Mouse (Mus musculus): ENCODE measurements around the gene Psmb9. TPM values are rescaled to one million over a fixed set of nuclear protein-coding genes. Genes with fewer than 3 reads are reported as not detected.

Psmb9 gene
- polyA plus RNA-seq, 1 experiment from 2014 or later = 1.2 TPM

DNA sequence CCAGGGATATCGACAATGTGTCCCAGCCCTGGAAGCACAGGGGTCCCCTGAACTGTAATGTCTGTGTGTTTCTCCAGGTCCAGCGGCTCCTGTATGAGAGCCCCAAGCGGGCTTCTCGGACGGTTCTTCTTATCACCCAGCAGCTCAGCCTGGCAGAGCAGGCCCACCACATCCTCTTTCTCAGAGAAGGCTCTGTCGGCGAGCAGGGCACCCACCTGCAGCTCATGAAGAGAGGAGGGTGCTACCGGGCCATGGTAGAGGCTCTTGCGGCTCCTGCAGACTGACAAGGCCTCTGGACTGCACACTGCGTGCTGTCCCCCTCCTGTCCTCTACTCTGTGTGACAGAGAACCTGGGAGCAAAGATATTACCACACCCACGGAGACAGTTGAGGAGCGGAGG lies 8.9 kb upstream of the Psmb9 start:
- H3K4me1 ChIP-seq (replicated peaks) = peaks cover 17% of the 10 kb centered on the region
- H3K4me3 ChIP-seq = peak overlapping the region; percentile 43; the same call in 1 of the 2 replicates
- no peak overlapping the region for H3K27ac ChIP-seq (replicated peaks)
- H3K36me3 ChIP-seq = no peaks in the 10 kb centered on the region
- H3K9ac ChIP-seq = no peak overlapping the region
- ATAC-seq (ENCODE audit: low read depth) = no peak
- peaks cover 97% of the 10 kb centered on the region for H3K27me3 ChIP-seq
- H3K9me3 ChIP-seq = no peaks in the 10 kb centered on the region
- H3K4me2 ChIP-seq = peak overlapping the region; percentile 71
- 34% methylated on average over 12 of the region's 12 CpGs for WGBS

DNA sequence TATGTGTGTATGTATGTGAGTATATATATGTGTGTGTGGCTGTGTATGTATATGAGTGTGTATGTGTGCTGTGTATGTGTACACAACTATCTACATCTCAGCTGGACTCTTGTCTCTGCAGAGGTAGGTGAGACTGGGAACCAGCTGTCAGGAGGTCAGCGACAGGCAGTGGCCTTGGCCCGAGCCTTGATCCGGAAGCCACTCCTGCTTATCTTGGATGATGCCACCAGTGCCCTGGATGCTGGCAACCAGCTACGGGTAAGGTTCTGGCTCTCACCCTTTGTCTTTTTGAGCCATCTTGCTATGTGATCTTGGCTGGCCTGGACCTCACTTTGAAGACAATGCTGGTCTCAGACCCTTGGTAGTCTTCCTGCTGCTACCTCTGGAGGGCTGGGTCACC lies 7.2 kb upstream of the Psmb9 start:
- Histone ChIP-seq H3K4me2 (no peak overlapping the region), H3K27ac (replicated peaks) (no peak overlapping the region), H3K36me3 (no peaks in the 10 kb centered on the region), H3K4me3 (no peak overlapping the region), H3K4me1 (replicated peaks) (peaks cover 17% of the 10 kb centered on the region), H3K27me3 (peaks cover 98% of the 10 kb centered on the region), H3K9me3 (no peaks in the 10 kb centered on the region), H3K9ac (no peak overlapping the region)
- WGBS = 89% methylated on average over 4 of the region's 4 CpGs
- no peak for ATAC-seq (ENCODE audit: low read depth)

DNA sequence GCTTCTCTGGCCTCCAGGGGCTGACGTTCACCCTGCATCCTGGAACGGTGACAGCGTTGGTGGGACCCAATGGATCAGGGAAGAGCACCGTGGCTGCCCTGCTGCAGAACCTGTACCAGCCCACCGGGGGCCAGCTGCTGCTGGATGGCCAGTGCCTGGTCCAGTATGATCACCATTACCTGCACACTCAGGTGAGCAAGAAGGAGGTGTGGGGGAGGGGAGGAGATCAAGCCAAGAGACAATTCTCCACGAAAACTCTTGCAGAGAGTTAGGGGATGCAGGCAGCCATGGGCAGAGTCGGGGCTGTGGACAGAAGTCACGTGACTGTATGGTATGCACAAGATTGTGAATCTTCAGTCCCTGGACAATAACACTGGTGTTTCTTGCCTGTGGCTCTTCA lies 5.9 kb upstream of the Psmb9 start:
- Histone ChIP-seq H3K27me3 (peaks cover 98% of the 10 kb centered on the region), H3K9me3 (no peaks in the 10 kb centered on the region), H3K4me2 (no peak overlapping the region), H3K36me3 (no peaks in the 10 kb centered on the region), H3K9ac (no peak overlapping the region), H3K27ac (replicated peaks) (no peak overlapping the region), H3K4me1 (replicated peaks) (peaks cover 16% of the 10 kb centered on the region), H3K4me3 (no peak overlapping the region)
- WGBS = 57% methylated on average over 8 of the region's 8 CpGs
- ATAC-seq (ENCODE audit: low read depth) = no peak

DNA sequence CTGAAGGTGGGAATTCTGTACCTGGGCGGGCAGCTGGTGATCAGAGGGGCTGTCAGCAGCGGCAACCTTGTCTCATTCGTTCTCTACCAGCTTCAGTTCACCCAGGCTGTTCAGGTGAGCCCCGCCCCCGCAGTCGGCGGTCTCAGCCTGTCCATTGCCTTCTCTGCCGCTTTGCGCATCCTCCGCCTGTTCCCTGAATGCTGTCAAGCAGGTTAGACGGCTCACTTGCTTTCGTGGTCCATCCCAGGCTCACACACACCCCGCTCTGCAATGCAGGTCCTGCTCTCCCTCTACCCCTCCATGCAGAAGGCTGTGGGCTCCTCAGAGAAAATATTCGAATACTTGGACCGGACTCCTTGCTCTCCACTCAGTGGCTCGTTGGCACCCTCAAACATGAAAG lies 5.3 kb upstream of the Psmb9 start:
- 24% methylated on average over 16 of the region's 16 CpGs for WGBS
- Histone ChIP-seq H3K4me1 (replicated peaks) (peaks cover 15% of the 10 kb centered on the region), H3K9me3 (no peaks in the 10 kb centered on the region), H3K9ac (no peak overlapping the region), H3K27me3 (peaks cover 97% of the 10 kb centered on the region), H3K4me2 (no peak overlapping the region), H3K36me3 (no peaks in the 10 kb centered on the region), H3K27ac (replicated peaks) (no peak overlapping the region), H3K4me3 (no peak overlapping the region)
- ATAC-seq (ENCODE audit: low read depth) = no peak

DNA sequence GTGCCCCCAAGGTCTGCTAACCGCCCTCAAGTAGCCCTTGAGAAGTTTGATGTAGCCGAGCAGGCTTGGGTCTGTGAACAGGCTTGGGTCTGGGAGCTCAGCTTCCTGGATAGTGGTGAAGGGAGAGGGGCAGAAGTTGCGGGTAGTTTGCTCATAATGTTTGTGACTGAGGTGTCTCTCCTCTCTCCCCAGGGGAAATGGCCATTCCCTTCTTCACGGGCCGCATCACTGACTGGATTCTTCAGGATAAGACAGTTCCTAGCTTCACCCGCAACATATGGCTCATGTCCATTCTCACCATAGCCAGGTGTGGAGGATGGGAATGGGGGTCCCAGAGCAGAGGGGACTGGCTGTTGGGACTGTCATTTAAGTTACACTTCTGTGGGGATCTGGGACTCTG lies 1.4 kb upstream of the Psmb9 start:
- H3K9ac ChIP-seq = no peak overlapping the region
- H3K36me3 ChIP-seq = no peaks in the 10 kb centered on the region
- H3K27ac ChIP-seq (replicated peaks) = no peak overlapping the region
- no peak overlapping the region for H3K4me3 ChIP-seq
- H3K4me2 ChIP-seq = no peak overlapping the region
- 67% methylated on average over 6 of the region's 6 CpGs for WGBS
- no peaks in the 10 kb centered on the region for H3K9me3 ChIP-seq
- peaks cover 95% of the 10 kb centered on the region for H3K27me3 ChIP-seq
- H3K4me1 ChIP-seq (replicated peaks) = peaks cover 18% of the 10 kb centered on the region
- no peak for ATAC-seq (ENCODE audit: low read depth)

DNA sequence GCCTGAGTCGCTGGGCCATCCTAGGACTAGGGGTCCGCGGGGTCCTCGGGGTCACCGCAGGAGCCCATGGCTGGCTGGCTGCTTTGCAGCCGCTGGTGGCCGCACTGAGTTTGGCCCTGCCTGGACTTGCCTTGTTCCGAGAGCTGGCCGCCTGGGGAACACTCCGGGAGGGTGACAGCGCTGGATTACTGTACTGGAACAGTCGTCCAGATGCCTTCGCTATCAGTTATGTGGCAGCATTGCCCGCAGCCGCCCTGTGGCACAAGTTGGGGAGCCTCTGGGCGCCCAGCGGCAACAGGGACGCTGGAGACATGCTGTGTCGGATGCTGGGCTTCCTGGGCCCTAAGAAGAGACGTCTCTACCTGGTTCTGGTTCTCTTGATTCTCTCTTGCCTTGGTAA lies 446 bp upstream of the Psmb9 start:
- Histone ChIP-seq H3K27ac (replicated peaks) (no peak overlapping the region), H3K4me3 (peak overlapping the region; percentile 39), H3K36me3 (no peaks in the 10 kb centered on the region), H3K9me3 (no peaks in the 10 kb centered on the region), H3K9ac (peak overlapping the region; percentile 66), H3K4me1 (replicated peaks) (peaks cover 18% of the 10 kb centered on the region), H3K4me2 (peak overlapping the region; percentile 62), H3K27me3 (peaks cover 95% of the 10 kb centered on the region)
- ATAC-seq (ENCODE audit: low read depth) = no peak; the same call in 1 of the 2 replicates
- 3% methylated on average over 20 of the region's 20 CpGs for WGBS

DNA sequence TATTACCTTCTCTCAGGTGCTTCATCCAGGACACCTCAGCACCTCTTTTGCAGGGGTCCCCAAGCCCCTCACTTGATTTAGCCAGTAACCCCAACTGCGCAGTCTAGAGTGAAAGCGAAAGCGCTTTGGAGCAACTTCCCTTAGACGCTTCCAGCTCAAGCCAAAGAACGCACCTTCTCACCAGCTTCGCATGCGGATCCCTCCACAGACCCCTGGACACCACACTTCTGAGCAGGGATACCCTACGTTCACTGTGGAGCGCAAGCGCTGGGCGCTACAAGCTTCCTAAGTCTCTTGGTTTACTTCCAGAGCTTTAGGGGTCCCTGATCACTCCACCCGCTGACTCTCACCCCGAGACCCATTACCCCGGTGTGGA lies 691 bp downstream of the Psmb9 start:
- Histone ChIP-seq H3K27ac (replicated peaks) (no peak overlapping the region), H3K4me2 (peak overlapping the region; percentile 62), H3K36me3 (no peaks in the 10 kb centered on the region), H3K9ac (peak overlapping the region; percentile 66), H3K27me3 (peaks cover 85% of the 10 kb centered on the region), H3K4me3 (peak overlapping the region; percentile 39), H3K4me1 (replicated peaks) (peaks cover 18% of the 10 kb centered on the region), H3K9me3 (no peaks in the 10 kb centered on the region)
- ATAC-seq (ENCODE audit: low read depth) = peak; percentile 59; the same call in 1 of the 2 replicates
- WGBS = 5% methylated on average over 14 of the region's 14 CpGs

DNA sequence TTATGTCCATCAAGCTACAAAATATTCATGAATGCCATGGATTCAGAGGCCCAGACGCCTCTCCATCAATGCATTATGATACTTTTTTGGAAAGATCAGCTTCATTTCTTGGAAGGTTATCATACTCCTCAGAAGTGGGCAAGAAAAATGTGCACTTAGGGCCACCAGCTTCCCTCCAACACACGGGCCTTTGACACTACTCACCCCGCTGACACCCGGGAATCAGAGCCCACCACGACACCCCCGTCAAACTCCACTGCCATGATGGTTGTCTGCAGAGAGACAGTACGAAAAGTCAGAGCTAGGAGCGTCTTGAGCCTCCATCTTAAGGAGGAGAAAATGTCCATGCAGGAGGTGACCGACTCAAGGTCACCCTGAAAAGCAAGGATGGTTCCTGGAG lies 2.0 kb downstream of the Psmb9 start:
- 90% methylated on average over 9 of the region's 9 CpGs for WGBS
- peaks cover 72% of the 10 kb centered on the region for H3K27me3 ChIP-seq

DNA sequence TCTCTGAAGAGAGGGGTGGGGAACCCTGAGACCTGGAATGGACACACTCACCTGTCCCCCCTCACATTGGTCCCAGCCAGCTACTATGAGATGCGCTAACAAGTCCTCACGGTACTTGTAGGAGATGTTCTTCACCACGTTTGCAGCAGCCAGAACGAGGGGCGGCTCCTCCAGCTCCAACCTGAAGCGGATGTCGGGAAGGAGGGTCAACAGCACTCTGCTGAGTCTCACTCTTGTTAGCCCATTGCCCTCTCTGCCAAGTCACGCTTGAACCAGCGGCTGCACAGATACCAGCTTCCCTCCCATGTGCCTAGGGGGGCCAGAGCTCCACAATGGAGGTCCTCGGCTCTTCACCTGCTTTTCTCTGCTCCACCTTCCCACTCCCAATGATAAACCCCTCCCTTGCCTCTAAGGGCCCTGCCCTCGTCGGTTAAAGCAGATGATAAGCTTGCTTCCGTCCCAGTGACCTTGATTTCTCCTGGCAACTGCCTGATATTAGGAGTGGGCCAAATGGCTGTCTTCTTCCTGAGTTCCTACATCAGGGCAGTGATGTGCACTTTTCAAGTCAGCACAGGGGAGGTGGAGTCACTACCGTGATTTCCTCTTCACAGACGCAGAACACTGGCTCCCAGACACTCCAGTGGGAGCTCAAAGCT lies 3.9 kb downstream of the Psmb9 start:
- Histone ChIP-seq H3K4me2 (no peak overlapping the region), H3K9ac (no peak overlapping the region), H3K4me1 (replicated peaks) (peaks cover 18% of the 10 kb centered on the region), H3K36me3 (no peaks in the 10 kb centered on the region), H3K9me3 (no peaks in the 10 kb centered on the region), H3K27ac (replicated peaks) (no peak overlapping the region), H3K27me3 (peaks cover 53% of the 10 kb centered on the region), H3K4me3 (no peak overlapping the region)
- ATAC-seq (ENCODE audit: low read depth) = no peak
- WGBS = 81% methylated on average over 15 of the region's 15 CpGs

More for the DNA sequence above, 2.0 kb downstream of the Psmb9 start:
- H3K9me3 ChIP-seq = no peaks in the 10 kb centered on the region
- no peak overlapping the region for H3K4me3 ChIP-seq
- H3K4me1 ChIP-seq (replicated peaks) = peaks cover 18% of the 10 kb centered on the region
- H3K36me3 ChIP-seq = no peaks in the 10 kb centered on the region
- no peak overlapping the region for H3K9ac ChIP-seq
- no peak overlapping the region for H3K27ac ChIP-seq (replicated peaks)
- H3K4me2 ChIP-seq = no peak overlapping the region
- ATAC-seq (ENCODE audit: low read depth) = no peak

DNA sequence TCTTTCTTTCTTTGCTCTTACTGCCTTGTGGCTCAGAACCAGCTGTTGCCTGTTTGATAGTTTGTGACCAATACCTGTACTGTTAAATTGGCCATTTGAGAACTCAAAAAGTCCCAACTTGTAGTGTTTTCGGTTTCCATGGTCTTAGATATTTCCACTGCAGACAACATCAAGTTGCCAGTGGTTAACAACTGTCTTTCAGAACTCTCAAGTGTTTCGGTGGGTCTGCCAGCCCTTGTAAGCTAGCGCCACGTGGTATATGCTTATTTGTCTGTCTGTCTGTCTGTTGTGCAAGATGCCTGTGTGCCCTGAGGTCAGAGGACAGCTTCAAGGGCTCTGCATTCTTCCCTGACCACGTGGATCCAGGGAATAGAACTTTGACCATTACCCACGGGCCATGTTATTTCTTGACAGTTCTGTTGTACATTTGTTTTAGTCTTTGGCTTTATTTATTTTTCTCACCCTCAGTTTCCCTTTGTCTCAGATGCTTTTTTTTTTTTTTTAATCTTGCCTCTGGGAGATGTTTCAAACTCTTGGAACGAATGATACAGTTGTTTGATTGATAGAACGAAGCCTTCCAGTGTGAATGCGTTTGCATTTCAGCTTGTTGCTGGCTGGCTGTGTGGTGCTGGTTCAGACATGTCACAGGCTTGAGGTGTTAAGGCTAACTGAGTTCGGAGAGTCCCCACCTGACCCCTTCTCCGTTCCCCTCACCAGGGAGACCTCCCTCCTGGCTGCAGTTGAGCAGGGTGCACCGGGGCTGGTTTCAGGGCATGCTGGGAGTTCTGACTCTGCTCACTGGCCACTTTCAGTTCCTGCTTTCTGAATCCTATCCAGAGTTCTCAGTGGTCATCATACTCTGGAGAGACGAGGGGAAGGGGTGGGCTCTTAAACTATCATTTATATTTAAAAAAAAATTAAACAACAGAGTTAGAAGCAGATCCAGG lies 7.4 kb downstream of the Psmb9 start:
- 0 out of 2 replicates have a peak, but pooled peaks cover 7% of the 10 kb centered on the region for H3K9me3 ChIP-seq
- no peak overlapping the region for H3K4me2 ChIP-seq
- no peaks in the 10 kb centered on the region for H3K4me1 ChIP-seq (replicated peaks)
- no peak overlapping the region for H3K9ac ChIP-seq
- no peak overlapping the region for H3K4me3 ChIP-seq
- ATAC-seq (ENCODE audit: low read depth) = no peak
- no peak overlapping the region for H3K27ac ChIP-seq (replicated peaks)
- H3K27me3 ChIP-seq = peaks cover 21% of the 10 kb centered on the region
- 78% methylated on average over 13 of the region's 13 CpGs for WGBS
- H3K36me3 ChIP-seq = no peaks in the 10 kb centered on the region

DNA sequence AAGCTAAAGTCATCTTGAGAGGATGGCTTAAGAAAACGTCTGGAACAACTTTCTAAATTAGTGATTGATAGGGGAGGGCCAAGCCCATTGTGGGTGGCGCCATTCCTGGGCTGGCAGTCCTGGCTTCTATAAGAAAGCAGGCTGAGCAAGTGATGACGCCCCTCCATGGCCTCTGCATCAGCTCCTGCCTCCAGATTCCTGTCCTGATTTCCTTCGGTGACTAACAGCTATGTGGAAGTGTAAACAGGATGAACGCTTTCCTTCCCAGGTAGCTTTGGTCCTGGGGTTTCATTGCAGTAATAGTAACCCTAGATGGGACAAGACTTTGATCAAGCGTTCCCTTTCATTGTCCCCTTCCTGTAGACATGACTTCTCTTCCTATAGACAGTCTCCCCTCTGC lies 8.5 kb downstream of the Psmb9 start:
- no peaks in the 10 kb centered on the region for H3K36me3 ChIP-seq
- no peak overlapping the region for H3K4me2 ChIP-seq
- peaks cover 11% of the 10 kb centered on the region for H3K27me3 ChIP-seq
- no peaks in the 10 kb centered on the region for H3K4me1 ChIP-seq (replicated peaks)
- H3K9ac ChIP-seq = no peak overlapping the region
- H3K9me3 ChIP-seq = 0 out of 2 replicates have a peak, but pooled peaks cover 7% of the 10 kb centered on the region
- no peak for ATAC-seq (ENCODE audit: low read depth)
- H3K27ac ChIP-seq (replicated peaks) = no peak overlapping the region
- 73% methylated on average over 6 of the region's 6 CpGs for WGBS
- H3K4me3 ChIP-seq = no peak overlapping the region

DNA sequence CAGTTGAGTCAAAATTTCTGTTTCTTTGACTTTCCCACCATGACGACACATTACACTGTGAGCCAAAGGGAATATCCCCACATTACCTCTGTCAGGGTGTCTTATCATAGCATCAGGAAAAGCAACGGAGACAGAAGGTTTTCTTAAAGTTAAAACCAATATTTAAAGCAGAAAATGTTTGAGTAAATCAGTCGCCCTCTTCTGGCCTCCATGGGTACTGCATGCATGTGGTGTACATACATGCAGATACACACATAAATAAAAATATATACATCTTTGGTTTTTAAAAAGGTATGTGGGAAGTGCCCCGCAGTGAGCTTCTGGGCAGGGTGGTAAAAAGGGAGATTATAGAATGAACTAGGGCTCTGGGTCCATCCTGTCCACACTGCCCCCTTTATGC lies 10.4 kb downstream of the Psmb9 start:
- WGBS = 71% methylated on average over 4 of the region's 4 CpGs
- Histone ChIP-seq H3K4me3 (no peak overlapping the region), H3K9me3 (0 out of 2 replicates have a peak, but pooled peaks cover 7% of the 10 kb centered on the region), H3K36me3 (no peaks in the 10 kb centered on the region), H3K27ac (replicated peaks) (no peak overlapping the region), H3K9ac (no peak overlapping the region), H3K27me3 (no peaks in the 10 kb centered on the region), H3K4me1 (replicated peaks) (no peaks in the 10 kb centered on the region), H3K4me2 (no peak overlapping the region)
- no peak for ATAC-seq (ENCODE audit: low read depth)

Measured in neural tube, embryonic 13.5 days (tissue).